Mouse (Mus musculus) hindbrain, postnatal 0 days (tissue): Measurements from ENCODE around the gene Entpd2. TPM values are rescaled to one million over a fixed set of nuclear protein-coding genes. Genes with fewer than 3 reads are reported as not detected.

Experiments used
- ATAC-seq: fragments of 200-750 bp; cut with Nextera tagmentation; 2 replicates; pipeline ENCODE4 v1.8.0; 2017; ENCODE audit warnings: mild to moderate bottlenecking, moderate TSS enrichment, moderate library complexity
- DNase-seq: peaks from one replicate; pipeline ENCODE4 v3.0.0-alpha.2; 2015; ENCODE audit warnings: low spot score
- H3K27ac ChIP-seq: fragments of 300-500 bp; sonication (generic); 2 replicates; pipeline ENCODE4 v1.5.1; 2014; ENCODE audit warnings: mild to moderate bottlenecking
- H3K27me3 ChIP-seq: fragments of 300-500 bp; sonication (generic); 2 replicates; pipeline ENCODE4 v1.6.1; 2014; ENCODE audit warnings: low read length, mixed read lengths; ENCODE audit not compliant: insufficient read depth
- H3K36me3 ChIP-seq: fragments of 300-500 bp; sonication (generic); 2 replicates; pipeline ENCODE4 v1.6.1; 2014; ENCODE audit warnings: low read length, mixed read lengths; ENCODE audit not compliant: insufficient read depth
- H3K4me1 ChIP-seq: fragments of 300-500 bp; sonication (generic); 2 replicates; pipeline ENCODE4 v1.6.1; 2014; ENCODE audit warnings: antibody characterized with exemption, low read length, mixed read lengths; ENCODE audit not compliant: insufficient read depth
- H3K4me2 ChIP-seq: fragments of 300-500 bp; sonication (generic); 2 replicates; pipeline ENCODE4 v1.6.1; 2014; ENCODE audit warnings: low read depth, mild to moderate bottlenecking, low read length, moderate library complexity, mixed read lengths
- H3K4me3 ChIP-seq: fragments of 300-500 bp; sonication (generic); 2 replicates; pipeline ENCODE4 v1.5.1; 2014; ENCODE audit warnings: low read length
- H3K9ac ChIP-seq: fragments of 300-500 bp; sonication (generic); replicated peaks from 2 replicates; pipeline ENCODE4 v1.6.1; 2014; ENCODE audit warnings: mild to moderate bottlenecking, low read length, moderate library complexity, mixed read lengths
- H3K9me3 ChIP-seq: fragments of 300-500 bp; sonication (generic); 2 replicates; pipeline ENCODE4 v1.6.1; 2016; ENCODE audit warnings: low read length, mixed read lengths
- CTCF ChIP-seq: IDR thresholded peaks from 2 replicates; pipeline ENCODE4 v1.5.1; 2016; ENCODE audit warnings: antibody characterized with exemption, control low read depth, low read depth
- WGBS: fragments of 180-500 bp; shearing (Covaris S2); extraction: QIAGEN DNeasy Blood & Tissue Kit; methylation state at CpG from one replicate; pipeline ENCODE4 v1.1.7; 2014; 5-methylcytosine and 5-hydroxymethylcytosine counted together
- microRNA-seq, 2 experiments: library from miRNA; unstranded; fragments of <30 nt; microRNA quantifications; one replicate each; pipeline ENCODE4; 2016
- polyA plus RNA-seq: library from polyadenylated mRNA; unstranded; fragments of >200 nt; fragmentation: Nextera tagmentation; extraction: Ambion mirVana; gene quantifications from 2 replicates; pipeline ENCODE4 v1.2.1, GENCODE M21; 2015
- total RNA-seq: library from RNA; depleted of rRNA; stranded (reverse); fragments of >200 nt; gene quantifications from 2 replicates; pipeline ENCODE4 v1.2.3, GENCODE M21; 2014; rRNA removed

Entpd2 gene
- total and polyA plus RNA-seq, 2 experiments from 2014 or later = 10.8 to 12.9 TPM

DNA sequence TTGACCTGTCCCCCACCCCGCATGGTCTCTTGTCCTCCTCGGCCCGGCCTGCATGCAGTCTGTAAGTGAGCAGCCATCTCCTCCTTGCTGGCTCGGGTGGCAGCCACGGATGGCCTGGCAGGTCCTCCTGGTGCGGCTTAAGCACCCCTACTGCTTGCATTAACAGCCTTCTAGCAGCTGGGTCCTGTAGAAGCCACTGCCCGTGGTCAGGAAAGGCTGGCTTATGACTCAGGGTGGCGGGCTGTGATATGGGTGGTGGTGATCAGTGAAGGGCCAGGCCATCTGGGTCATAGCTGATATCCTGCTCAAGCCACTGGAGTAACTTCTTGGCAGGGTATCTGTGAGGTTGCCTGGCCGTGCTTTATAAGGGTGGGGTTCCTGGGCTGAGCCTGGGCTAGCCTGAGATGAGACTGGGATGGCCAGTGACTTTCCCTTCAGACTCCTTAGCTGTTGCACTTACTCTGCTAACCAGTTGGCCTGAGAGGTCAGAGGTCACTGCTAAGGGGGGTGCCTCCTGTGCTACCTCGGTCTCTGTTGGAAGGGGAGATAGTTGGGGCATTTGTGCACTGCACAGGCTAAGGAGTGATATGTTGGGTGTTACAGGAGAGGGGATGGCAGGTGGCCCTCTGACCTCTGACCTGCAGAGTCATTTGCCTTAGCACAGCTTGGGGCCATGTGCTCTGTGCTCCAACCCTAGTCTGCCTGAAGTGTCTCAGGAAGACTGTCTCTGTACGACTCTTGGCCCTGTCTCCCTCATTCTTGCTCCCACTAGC lies 36.8 kb downstream of the Entpd2 start:
- no peak for TF ChIP-seq CTCF
- no peak overlapping the region for H3K9ac ChIP-seq
- H3K36me3 ChIP-seq = peaks cover 29% of the 10 kb centered on the region
- ATAC-seq (no peak), DNase-seq (no peak)
- no peaks in the 10 kb centered on the region for H3K9me3 ChIP-seq
- peaks cover 28% of the 10 kb centered on the region for H3K4me1 ChIP-seq
- no peak overlapping the region for H3K27ac ChIP-seq
- H3K27me3 ChIP-seq = no peaks in the 10 kb centered on the region
- no peak overlapping the region for H3K4me2 ChIP-seq
- WGBS = 73% methylated on average over 11 of the region's 11 CpGs
- no peak overlapping the region for H3K4me3 ChIP-seq

DNA sequence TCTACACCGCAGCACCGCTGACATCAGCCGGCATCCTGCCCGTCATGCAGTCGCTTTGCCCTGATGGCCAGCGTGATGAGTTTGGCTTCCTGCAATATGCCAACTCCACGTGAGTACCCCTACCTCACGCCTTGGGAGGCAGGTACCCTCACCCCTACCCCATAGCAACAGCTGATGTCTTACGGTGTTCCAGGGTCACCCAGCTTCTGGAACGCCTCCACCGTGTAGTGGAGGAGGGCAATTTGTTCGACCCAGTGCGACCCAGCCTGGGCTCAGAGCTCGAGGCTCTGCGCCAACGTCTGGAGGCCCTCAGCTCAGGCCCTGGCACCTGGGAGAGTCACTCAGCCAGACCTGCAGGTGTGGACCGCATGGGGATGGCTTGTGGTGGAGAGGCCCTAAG lies 37.4 kb downstream of the Entpd2 start:
- DNase-seq (no peak), ATAC-seq (no peak)
- Histone ChIP-seq H3K9me3 (no peaks in the 10 kb centered on the region), H3K4me3 (no peak overlapping the region), H3K36me3 (peaks cover 33% of the 10 kb centered on the region), H3K27me3 (no peaks in the 10 kb centered on the region), H3K4me2 (no peak overlapping the region), H3K27ac (no peak overlapping the region), H3K4me1 (peaks cover 28% of the 10 kb centered on the region), H3K9ac (no peak overlapping the region)
- WGBS = 90% methylated on average over 17 of the region's 17 CpGs
- no peak for TF ChIP-seq CTCF

DNA sequence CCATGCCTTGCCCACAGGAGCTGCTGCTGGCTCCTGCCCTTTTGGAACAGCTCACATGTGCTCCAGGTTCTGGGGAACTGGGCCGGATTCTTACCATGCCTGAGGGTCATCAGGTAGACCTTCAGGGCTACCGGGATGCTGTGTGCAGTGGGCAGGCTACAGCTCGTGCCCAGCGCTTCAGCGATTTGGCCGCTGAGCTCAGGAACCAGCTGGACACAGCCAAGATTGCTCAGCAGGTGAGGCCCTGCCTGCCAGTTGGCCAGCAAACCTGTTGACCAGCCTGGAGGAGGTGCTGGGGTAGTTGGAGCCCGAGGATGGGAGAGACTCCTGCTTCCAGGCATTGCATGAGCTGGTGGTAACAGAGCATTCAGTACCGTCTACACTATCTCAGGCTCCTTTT lies 38.6 kb downstream of the Entpd2 start:
- peaks cover 45% of the 10 kb centered on the region for H3K36me3 ChIP-seq

DNA sequence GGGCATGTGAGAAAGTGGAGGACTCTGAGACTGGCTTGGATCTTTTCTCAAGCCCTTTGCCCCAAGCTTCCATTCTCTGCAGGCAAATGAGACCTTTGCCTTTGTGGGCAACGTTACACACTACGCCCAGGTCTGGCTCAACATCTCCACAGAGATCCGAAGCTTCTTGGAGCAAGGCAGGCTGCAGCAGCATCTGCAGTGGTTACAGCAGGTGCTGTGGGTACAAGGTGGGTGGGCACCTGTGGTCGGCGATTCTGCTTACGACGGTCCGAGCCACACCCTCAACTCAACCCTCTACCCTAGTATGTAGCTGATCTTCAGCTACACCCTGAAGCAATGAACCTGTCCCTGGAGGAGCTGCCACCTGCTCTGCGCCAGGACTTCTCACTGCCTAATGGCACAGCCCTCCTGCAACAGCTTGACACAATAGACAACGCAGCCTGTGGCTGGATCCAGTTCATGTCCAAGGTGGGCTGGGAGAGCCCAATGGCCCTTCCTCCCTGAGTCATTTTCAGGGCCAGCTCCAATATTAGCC lies 40.7 kb downstream of the Entpd2 start:
- no peak overlapping the region for H3K4me3 ChIP-seq
- TF ChIP-seq CTCF = no peak
- H3K4me1 ChIP-seq = peaks cover 7% of the 10 kb centered on the region; the same call in 1 of the 2 replicates
- H3K9me3 ChIP-seq = no peaks in the 10 kb centered on the region
- ATAC-seq (no peak), DNase-seq (no peak)
- WGBS = 92% methylated on average over 10 of the region's 10 CpGs
- no peaks in the 10 kb centered on the region for H3K27me3 ChIP-seq
- H3K36me3 ChIP-seq = peaks cover 59% of the 10 kb centered on the region
- no peak overlapping the region for H3K9ac ChIP-seq
- H3K4me2 ChIP-seq = no peak overlapping the region
- H3K27ac ChIP-seq = no peak overlapping the region

More for the DNA sequence above, 38.6 kb downstream of the Entpd2 start:
- 80% methylated on average over 8 of the region's 8 CpGs for WGBS
- no peak for TF ChIP-seq CTCF
- H3K9me3 ChIP-seq = no peaks in the 10 kb centered on the region
- ATAC-seq = no peak
- peaks cover 28% of the 10 kb centered on the region for H3K4me1 ChIP-seq
- H3K9ac ChIP-seq = no peak overlapping the region
- H3K4me3 ChIP-seq = no peak overlapping the region
- DNase-seq = no peak
- H3K4me2 ChIP-seq = no peak overlapping the region
- H3K27me3 ChIP-seq = no peaks in the 10 kb centered on the region
- no peak overlapping the region for H3K27ac ChIP-seq

DNA sequence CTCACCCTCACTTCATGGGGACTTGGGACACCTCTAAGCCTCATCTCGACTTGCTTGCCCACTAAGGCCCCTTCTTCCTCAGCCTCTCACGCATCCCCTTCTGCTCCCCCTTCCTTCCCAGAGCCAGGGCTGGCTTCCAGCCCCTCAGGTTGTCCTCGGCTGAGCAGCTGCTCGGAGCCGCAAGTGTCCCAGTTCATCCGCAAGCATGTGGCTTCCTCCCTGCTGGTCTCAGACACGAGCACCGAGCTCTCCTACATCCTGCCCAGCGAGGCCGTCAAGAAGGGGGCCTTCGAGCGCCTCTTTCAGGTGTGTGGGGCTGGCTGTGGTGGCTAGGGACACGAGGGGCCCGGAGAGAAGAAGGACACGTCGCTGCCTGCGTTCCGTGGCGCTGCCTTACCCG lies 45.4 kb downstream of the Entpd2 start:
- TF ChIP-seq CTCF = no peak
- Histone ChIP-seq H3K27ac (no peak overlapping the region), H3K4me2 (no peak overlapping the region), H3K9ac (no peak overlapping the region), H3K9me3 (no peaks in the 10 kb centered on the region), H3K27me3 (no peaks in the 10 kb centered on the region), H3K4me1 (no peaks in the 10 kb centered on the region), H3K4me3 (no peak overlapping the region), H3K36me3 (peaks cover 89% of the 10 kb centered on the region)
- DNase-seq = no peak
- 90% methylated on average over 20 of the region's 20 CpGs for WGBS
- no peak for ATAC-seq

DNA sequence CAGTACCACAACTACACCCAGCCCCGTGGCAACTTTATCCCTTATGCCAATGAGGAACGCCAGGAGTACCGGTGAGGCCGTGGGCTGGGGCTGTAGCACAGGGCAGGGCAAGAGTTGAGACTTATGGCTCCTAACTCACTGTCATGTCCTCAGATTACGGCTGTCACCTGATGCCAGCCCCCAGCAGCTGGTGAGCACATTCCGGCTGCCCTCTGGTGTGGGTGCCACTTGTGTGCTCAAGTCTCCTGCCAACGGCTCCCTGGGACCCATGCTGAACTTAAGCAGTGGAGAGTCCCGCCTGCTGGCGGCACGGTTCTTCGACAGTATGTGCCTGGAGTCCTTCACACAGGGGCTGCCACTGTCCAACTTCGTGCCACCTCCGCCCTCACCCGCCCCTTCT lies 47.0 kb downstream of the Entpd2 start:
- ATAC-seq = no peak
- no peak for TF ChIP-seq CTCF
- no peaks in the 10 kb centered on the region for H3K4me1 ChIP-seq
- no peak overlapping the region for H3K9ac ChIP-seq
- no peak for DNase-seq
- H3K4me3 ChIP-seq = no peak overlapping the region
- H3K9me3 ChIP-seq = no peaks in the 10 kb centered on the region
- H3K36me3 ChIP-seq = peaks cover 90% of the 10 kb centered on the region
- 94% methylated on average over 14 of the region's 14 CpGs for WGBS
- no peak overlapping the region for H3K4me2 ChIP-seq
- H3K27ac ChIP-seq = no peak overlapping the region
- H3K27me3 ChIP-seq = no peaks in the 10 kb centered on the region

Small RNAs within 50 kb of the gene (microRNA-seq; reads per million reads assigned to microRNA genes)
- gene Mir3087 = 1.1 to 1.9 reads per million in 2 experiments

Other genes starting within 250 kb of the Entpd2 start
Only the 30 nearest of the 40 such genes appear.
- not detected in 2 replicates for gene Fam166a, start 177.1 kb upstream of the Entpd2 start, total RNA-seq
- gene Fam166a, start 177.1 kb upstream of the Entpd2 start, polyA plus RNA-seq = 0.42 TPM in 1 of 2 replicates, not detected in the other
- 827 and 864 TPM in 2 replicates for gene Tubb4b, start 171.2 kb upstream of the Entpd2 start, total RNA-seq
- gene Tubb4b, start 171.2 kb upstream of the Entpd2 start, polyA plus RNA-seq = 531 and 568 TPM in 2 replicates
- not detected in 2 replicates for gene Slc34a3, start 161.5 kb upstream of the Entpd2 start, total RNA-seq
- gene Slc34a3, start 161.5 kb upstream of the Entpd2 start, polyA plus RNA-seq = not detected in 2 replicates
- gene Rnf224, start 159.1 kb upstream of the Entpd2 start, total RNA-seq = not detected in 2 replicates
- not detected in 2 replicates for gene Rnf224, start 159.1 kb upstream of the Entpd2 start, polyA plus RNA-seq
- 156 and 170 TPM in 2 replicates for gene Rnf208, start 153.6 kb upstream of the Entpd2 start, total RNA-seq
- gene Rnf208, start 153.6 kb upstream of the Entpd2 start, polyA plus RNA-seq = 197 and 219 TPM in 2 replicates
- 0.47 TPM in 1 of 2 replicates, not detected in the other for gene Cysrt1, start 153.4 kb upstream of the Entpd2 start, total RNA-seq
- 0.24 and 0.44 TPM in 2 replicates for gene Cysrt1, start 153.4 kb upstream of the Entpd2 start, polyA plus RNA-seq
- gene AL732309.1, start 149.0 kb upstream of the Entpd2 start, total RNA-seq = 8.7 and 9.7 TPM in 2 replicates
- gene AL732309.1, start 149.0 kb upstream of the Entpd2 start, polyA plus RNA-seq = 2.3 and 2.6 TPM in 2 replicates
- gene Tmem203, start 140.4 kb upstream of the Entpd2 start, total RNA-seq = 56.2 and 57.9 TPM in 2 replicates
- 26.7 and 29.7 TPM in 2 replicates for gene Tmem203, start 140.4 kb upstream of the Entpd2 start, polyA plus RNA-seq
- gene Tprn, start 133.3 kb upstream of the Entpd2 start, total RNA-seq = 39.1 and 45.6 TPM in 2 replicates
- 30.0 and 31.1 TPM in 2 replicates for gene Tprn, start 133.3 kb upstream of the Entpd2 start, polyA plus RNA-seq
- 84.5 and 120 TPM in 2 replicates for gene Ssna1, start 123.4 kb upstream of the Entpd2 start, total RNA-seq
- 159 and 165 TPM in 2 replicates for gene Ssna1, start 123.4 kb upstream of the Entpd2 start, polyA plus RNA-seq
- gene Anapc2, start 123.4 kb upstream of the Entpd2 start, total RNA-seq = 26.1 and 46.7 TPM in 2 replicates
- 101 and 105 TPM in 2 replicates for gene Anapc2, start 123.4 kb upstream of the Entpd2 start, polyA plus RNA-seq
- not detected in 2 replicates for gene Tmem210, start 107.7 kb upstream of the Entpd2 start, total RNA-seq
- gene Tmem210, start 107.7 kb upstream of the Entpd2 start, polyA plus RNA-seq = not detected in 2 replicates
- gene Lrrc26, start 106.0 kb upstream of the Entpd2 start, total RNA-seq = 1.0 TPM in 1 of 2 replicates, not detected in the other
- gene Lrrc26, start 106.0 kb upstream of the Entpd2 start, polyA plus RNA-seq = 0.20 and 0.44 TPM in 2 replicates
- gene Grin1, start 76.7 kb upstream of the Entpd2 start, total RNA-seq = 146 and 156 TPM in 2 replicates
- 69.5 and 75.7 TPM in 2 replicates for gene Grin1, start 76.7 kb upstream of the Entpd2 start, polyA plus RNA-seq
- 52.6 and 67.9 TPM in 2 replicates for gene Man1b1, start 63.5 kb upstream of the Entpd2 start, total RNA-seq
- 46.7 and 49.7 TPM in 2 replicates for gene Man1b1, start 63.5 kb upstream of the Entpd2 start, polyA plus RNA-seq
- gene Dpp7, start 39.5 kb upstream of the Entpd2 start, total RNA-seq = 19.0 and 30.0 TPM in 2 replicates
- 24.7 and 27.8 TPM in 2 replicates for gene Dpp7, start 39.5 kb upstream of the Entpd2 start, polyA plus RNA-seq
- gene Uap1l1, start 30.2 kb upstream of the Entpd2 start, total RNA-seq = 5.8 and 7.5 TPM in 2 replicates
- 15.6 and 18.5 TPM in 2 replicates for gene Uap1l1, start 30.2 kb upstream of the Entpd2 start, polyA plus RNA-seq
- gene Sapcd2, start 23.6 kb upstream of the Entpd2 start, total RNA-seq = 38.1 and 40.2 TPM in 2 replicates
- gene Sapcd2, start 23.6 kb upstream of the Entpd2 start, polyA plus RNA-seq = 20.2 and 22.0 TPM in 2 replicates
- 249 and 289 TPM in 2 replicates for gene Npdc1, start 3.5 kb downstream of the Entpd2 start, total RNA-seq
- gene Npdc1, start 3.5 kb downstream of the Entpd2 start, polyA plus RNA-seq = 416 and 422 TPM in 2 replicates
- gene Fut7, start 27.4 kb downstream of the Entpd2 start, total RNA-seq = 1.0 TPM in 1 of 2 replicates, not detected in the other
- 0.18 and 0.20 TPM in 2 replicates for gene Fut7, start 27.4 kb downstream of the Entpd2 start, polyA plus RNA-seq
- 84.6 and 94.9 TPM in 2 replicates for gene Abca2, start 32.8 kb downstream of the Entpd2 start, total RNA-seq
- 10.7 and 12.5 TPM in 2 replicates for gene Abca2, start 32.8 kb downstream of the Entpd2 start, polyA plus RNA-seq
- gene Clic3, start 61.0 kb downstream of the Entpd2 start, total RNA-seq = 0.97 and 3.9 TPM in 2 replicates
- 4.1 and 4.8 TPM in 2 replicates for gene Clic3, start 61.0 kb downstream of the Entpd2 start, polyA plus RNA-seq
- gene Paxx, start 65.2 kb downstream of the Entpd2 start, total RNA-seq = 183 and 187 TPM in 2 replicates
- 141 and 145 TPM in 2 replicates for gene Paxx, start 65.2 kb downstream of the Entpd2 start, polyA plus RNA-seq
- 1,517 and 2,498 TPM in 2 replicates for gene Ptgds, start 74.2 kb downstream of the Entpd2 start, total RNA-seq
- gene Ptgds, start 74.2 kb downstream of the Entpd2 start, polyA plus RNA-seq = 2,872 and 3,193 TPM in 2 replicates
- gene Lcn12, start 98.0 kb downstream of the Entpd2 start, total RNA-seq = not detected in 2 replicates
- not detected in 2 replicates for gene Lcn12, start 98.0 kb downstream of the Entpd2 start, polyA plus RNA-seq
- 140 and 175 TPM in 2 replicates for gene Fbxw5, start 104.9 kb downstream of the Entpd2 start, total RNA-seq
- 93.4 and 102 TPM in 2 replicates for gene Fbxw5, start 104.9 kb downstream of the Entpd2 start, polyA plus RNA-seq
- gene C8g, start 105.8 kb downstream of the Entpd2 start, total RNA-seq = 0.58 and 0.68 TPM in 2 replicates
- gene C8g, start 105.8 kb downstream of the Entpd2 start, polyA plus RNA-seq = 6.5 and 8.0 TPM in 2 replicates
- 10.0 and 11.4 TPM in 2 replicates for gene Traf2, start 151.1 kb downstream of the Entpd2 start, total RNA-seq
- gene Traf2, start 151.1 kb downstream of the Entpd2 start, polyA plus RNA-seq = 9.2 and 9.3 TPM in 2 replicates
- gene Edf1, start 162.0 kb downstream of the Entpd2 start, total RNA-seq = 159 and 274 TPM in 2 replicates
- gene Edf1, start 162.0 kb downstream of the Entpd2 start, polyA plus RNA-seq = 394 and 413 TPM in 2 replicates
- gene Mamdc4, start 179.0 kb downstream of the Entpd2 start, total RNA-seq = 1.2 and 2.5 TPM in 2 replicates
- 1.2 and 2.0 TPM in 2 replicates for gene Mamdc4, start 179.0 kb downstream of the Entpd2 start, polyA plus RNA-seq